Mouse (Mus musculus) lung, adult 10 weeks (tissue): ENCODE results near the gene Gm28961. TPM values are rescaled to one million over a fixed set of nuclear protein-coding genes. Genes with fewer than 3 reads are reported as not detected.

Source experiments
- polyA plus RNA-seq: library from polyadenylated mRNA; stranded (reverse); fragments of 350-450 nt; fragmentation: Illumina TruSeq; extraction: RNeasy Lipid Tissue Mini Kit (QIAGEN cat#74804); gene quantifications from one replicate; pipeline ENCODE4 v1.2.3, GENCODE M21; 2014; ENCODE audit warnings: low read depth, low replicate concordance; ENCODE audit not compliant: insufficient read depth

Gene Gm28961
- polyA plus RNA-seq, result not detected

GRCm38 (mm10) chrY:57705397-57705796 is at the start of gene Gm28961:
Gene Gm28961 (plus strand): TSS chrY:57705697.

Other genes starting within 250 kb of the Gm28961 start
- not detected for gene Gm21943, start 172.0 kb upstream of the Gm28961 start, polyA plus RNA-seq